Mouse (Mus musculus) CH12.LX (cell line): ENCODE data around the gene Orc1. TPM values are rescaled to one million over a fixed set of nuclear protein-coding genes. Genes with fewer than 3 reads are reported as not detected.

ENCODE experiments used
- DNase-seq: peaks from one replicate; pipeline ENCODE4 v3.0.0-alpha.2; 2013; ENCODE audit errors: extremely low read depth
- H3K27ac ChIP-seq: 2 replicates; pipeline ENCODE4 v1.5.1; 2012; ENCODE audit warnings: low read depth, mild to moderate bottlenecking, control low read depth, moderate library complexity; ENCODE audit not compliant: insufficient read depth
- H3K27me3 ChIP-seq: replicated peaks from 2 replicates; pipeline ENCODE3; 2012; ENCODE audit warnings: inconsistent platforms
- H3K36me3 ChIP-seq, 2 experiments: replicated peaks in 1 of 2; 2 replicates each; pipeline versions ENCODE3 to v1.6.1; 2012; ENCODE audit warnings: inconsistent platforms in 1 of 2, low read length in 1 of 2, mild to moderate bottlenecking in 1 of 2, mixed read lengths in 1 of 2, moderate library complexity in 1 of 2; ENCODE audit not compliant: control insufficient read depth in 1 of 2, insufficient read depth in 1 of 2
- H3K4me1 ChIP-seq, 2 experiments: 2 replicates each; pipeline ENCODE4 v1.6.1; 2012; ENCODE audit warnings: inconsistent platforms in 1 of 2, moderate library complexity in 1 of 2; ENCODE audit not compliant: insufficient read depth in 2 of 2, control insufficient read depth in 1 of 2
- H3K4me2 ChIP-seq: 2 replicates; pipeline ENCODE4 v1.6.1; 2012; ENCODE audit warnings: low read depth, mild to moderate bottlenecking, control low read depth; ENCODE audit not compliant: poor library complexity, insufficient read depth, severe bottlenecking
- H3K4me3 ChIP-seq, 3 experiments: fragments of 150-350 bp in 1 of 3; sonication (generic) in 1 of 3; replicated peaks in 1 of 3; 2 replicates each; pipeline versions ENCODE3 to v1.5.1; 2011 to 2012; ENCODE audit warnings: low read depth in 2 of 3, low read length in 2 of 3, mild to moderate bottlenecking in 2 of 3, moderate library complexity in 2 of 3, control low read depth in 1 of 3, improper control_type of control experiment in 1 of 3, inconsistent platforms in 1 of 3, mixed read lengths in 1 of 3; ENCODE audit not compliant: poor library complexity in 1 of 3
- H3K79me2 ChIP-seq: replicated peaks from 2 replicates; pipeline ENCODE4 v1.6.1; 2012; ENCODE audit warnings: mild to moderate bottlenecking, moderate library complexity; ENCODE audit not compliant: control insufficient read depth, poor library complexity, insufficient read depth, severe bottlenecking; ENCODE audit errors: extremely low read depth
- H3K9ac ChIP-seq: 2 replicates; pipeline ENCODE4 v1.6.1; 2012; ENCODE audit warnings: low read depth, mild to moderate bottlenecking, control low read depth, moderate library complexity; ENCODE audit not compliant: insufficient read depth
- H3K9me3 ChIP-seq: replicated peaks from 2 replicates; pipeline ENCODE3; 2012; ENCODE audit warnings: low read length, inconsistent platforms, mixed read lengths
- E2F4 ChIP-seq: IDR thresholded peaks from 2 replicates; pipeline ENCODE4 v1.6.1; 2011; ENCODE audit warnings: low read depth, low read length, improper control_type of control experiment; ENCODE audit not compliant: insufficient replicate concordance
- HCFC1 ChIP-seq: IDR thresholded peaks from 2 replicates; pipeline ENCODE4 v1.6.1; 2012; ENCODE audit warnings: low read depth, mild to moderate bottlenecking, inconsistent platforms, low read length, improper control_type of control experiment
- JUN ChIP-seq: IDR thresholded peaks from 2 replicates; pipeline ENCODE4 v1.6.1; 2011; ENCODE audit warnings: low read depth, mild to moderate bottlenecking, low read length, improper control_type of control experiment, moderate library complexity; ENCODE audit not compliant: insufficient read depth
- KAT2A ChIP-seq: IDR thresholded peaks from 2 replicates; pipeline ENCODE4 v1.6.1; 2012; ENCODE audit warnings: low read length, improper control_type of control experiment, inconsistent platforms; ENCODE audit not compliant: insufficient replicate concordance
- MAZ ChIP-seq: IDR thresholded peaks from 2 replicates; pipeline ENCODE4 v1.6.1; 2012; ENCODE audit warnings: low read depth, mild to moderate bottlenecking, inconsistent platforms, low read length, improper control_type of control experiment, moderate library complexity
- MXI1 ChIP-seq: IDR thresholded peaks from 2 replicates; pipeline ENCODE4 v1.6.1; 2011; ENCODE audit warnings: mild to moderate bottlenecking, low read depth, low read length, improper control_type of control experiment
- MYC ChIP-seq: IDR thresholded peaks from 2 replicates; pipeline ENCODE4 v1.6.1; 2011; ENCODE audit warnings: low read depth, mild to moderate bottlenecking, improper control_type of control experiment, low read length
- NRF1 ChIP-seq: IDR thresholded peaks from 2 replicates; pipeline ENCODE4 v1.6.1; 2014; ENCODE audit warnings: low read depth, mild to moderate bottlenecking, inconsistent platforms, low read length, improper control_type of control experiment, moderate library complexity
- PAX5 ChIP-seq: IDR thresholded peaks from 2 replicates; pipeline ENCODE4 v1.6.1; 2012; ENCODE audit warnings: low read length, inconsistent platforms, mixed read lengths
- POLR2A ChIP-seq: IDR thresholded peaks from 2 replicates; pipeline ENCODE4 v1.6.1; 2011; ENCODE audit warnings: low read depth, mild to moderate bottlenecking, improper control_type of control experiment, low read length
- POLR2AphosphoS2 ChIP-seq: IDR thresholded peaks from 2 replicates; pipeline ENCODE4 v1.6.1; 2011; ENCODE audit warnings: low read depth, low read length, improper control_type of control experiment
- RCOR1 ChIP-seq: conservative IDR thresholded peaks from 2 replicates; pipeline ENCODE4 v1.6.1; 2012; ENCODE audit warnings: low read depth, mild to moderate bottlenecking, inconsistent platforms, low read length, improper control_type of control experiment
- TBP ChIP-seq: conservative IDR thresholded peaks from 2 replicates; pipeline ENCODE4 v1.6.1; 2011; ENCODE audit warnings: low read depth, low read length, improper control_type of control experiment
- UBTF ChIP-seq: IDR thresholded peaks from 2 replicates; pipeline ENCODE4 v1.6.1; 2012; ENCODE audit warnings: low read depth, mild to moderate bottlenecking, inconsistent platforms, low read length, improper control_type of control experiment, moderate library complexity
- ZC3H11A ChIP-seq: IDR thresholded peaks from 2 replicates; pipeline ENCODE4 v1.6.1; 2012; ENCODE audit warnings: low read depth, mild to moderate bottlenecking, inconsistent platforms, low read length, improper control_type of control experiment
- ZMIZ1 ChIP-seq: IDR thresholded peaks from 2 replicates; pipeline ENCODE4 v1.6.1; 2012; ENCODE audit warnings: low read depth, mild to moderate bottlenecking, inconsistent platforms, low read length, improper control_type of control experiment
- dilution Hi-C: fragments of 300-500 bp; cut with MboI; formaldehyde crosslinking; loops from 2 replicates; pipeline ENCODE4 v1.14.3; 2020; ENCODE audit warnings: low sequenced_read_pairs; ENCODE audit not compliant: extremely low pct_unique_long_range_greater_than_20kb, extremely low pct_ligation_motif_present
- in situ Hi-C: fragments of 300-500 bp; cut with MboI; formaldehyde crosslinking; loops from 3 replicates; pipeline ENCODE4 v1.14.3; 2019; ENCODE audit warnings: low sequenced_read_pairs, low pct_ligation_motif_present, low pct_unique_long_range_greater_than_20kb, mixed read lengths
- polyA plus RNA-seq: library from polyadenylated mRNA; unstranded; fragments of >175 nt; gene quantifications from 2 replicates; pipeline ENCODE4 v1.2.1, GENCODE M21; 2012; ENCODE audit warnings: low read depth; ENCODE audit not compliant: insufficient read length
- total RNA-seq, 2 experiments: library from RNA; depleted of rRNA; stranded (reverse); fragments of 300-350 nt in 1 of 2; fragments of >200 nt in 1 of 2; gene quantifications; 2 replicates each; pipeline ENCODE4 v1.2.3; 2012 to 2014

The Orc1 gene
- total and polyA plus RNA-seq, 3 experiments: 16.3 to 25.4 (median 24.8) TPM

GRCm38 (mm10) chr4:108572644-108573043 lies 6.6 kb upstream of the Orc1 start:
- Histone ChIP-seq H3K27ac (no peak overlapping the region), H3K4me3 (no peak overlapping the region), H3K4me2 (no peak overlapping the region), H3K4me1 (peaks cover 0 to 6% of the 10 kb centered on the region in 2 experiments; a peak in 3 of 4 replicates), H3K27me3 (no peaks in the 10 kb centered on the region), H3K9ac (no peak overlapping the region), H3K36me3 (peaks cover 38 to 82% of the 10 kb centered on the region in 2 experiments), H3K9me3 (no peaks in the 10 kb centered on the region), H3K79me2 (peaks cover 13% of the 10 kb centered on the region)
- TF ChIP-seq ZMIZ1: no peak
- no peak for TF ChIP-seq RCOR1
- no peak for TF ChIP-seq NRF1
- no peak for TF ChIP-seq POLR2A
- TF ChIP-seq PAX5: no peak
- TF ChIP-seq KAT2A: no peak
- no peak for TF ChIP-seq MAZ
- TF ChIP-seq POLR2AphosphoS2: no peak
- TF ChIP-seq JUN: no peak
- TF ChIP-seq TBP: no peak
- no peak for TF ChIP-seq ZC3H11A
- no peak for TF ChIP-seq E2F4
- TF ChIP-seq HCFC1: no peak
- no peak for DNase-seq
- in situ Hi-C loops (loop anchor here (25.0 kb wide), 1 partner anchor 235 kb away; the partner anchor contains the start of gene Coa7), dilution Hi-C loops (no loop called here)

GRCm38 (mm10) chr4:108579743-108580411 lies 654 bp downstream of the Orc1 start:
- peaks cover 46% of the 10 kb centered on the region for H3K79me2 ChIP-seq
- dilution Hi-C loops: no loop called here
- no peaks in the 10 kb centered on the region for H3K27me3 ChIP-seq
- 0 out of 2 replicates have a peak overlapping the region, but pooled peaks have one; percentile 19 for H3K27ac ChIP-seq
- H3K36me3 ChIP-seq: peaks cover 11 to 28% of the 10 kb centered on the region in 2 experiments
- H3K9me3 ChIP-seq: no peaks in the 10 kb centered on the region
- H3K4me2 ChIP-seq: peak overlapping the region; percentile 94
- TF ChIP-seq RCOR1: no peak
- TF ChIP-seq MXI1: peak; percentile 13; the same call in 1 of the 2 replicates
- no peak for TF ChIP-seq UBTF
- peak; percentile 43; the same call in 1 of the 2 replicates for TF ChIP-seq MYC
- TF ChIP-seq MAZ: no peak
- no peak for DNase-seq
- in situ Hi-C loops: no loop called here
- H3K9ac ChIP-seq: peak overlapping the region; percentile 53
- H3K4me3 ChIP-seq: peak overlapping the region; percentile 67 to 95 (median 95)
- H3K4me1 ChIP-seq: peaks cover 0 to 19% of the 10 kb centered on the region in 2 experiments; a peak in 3 of 4 replicates
